Mouse (Mus musculus) cerebellum, adult 11 months (tissue): ENCODE measurements around the gene Susd5.
"Not testable (repeated sequence)": the region's sequence is repeated elsewhere in the genome, so short reads cannot be mapped to it uniquely, and the experiment has no call there.

Source experiments
- DNase-seq: peaks from one replicate; pipeline ENCODE4 v3.0.0; 2022

The Susd5 gene

GRCm38 (mm10) chr9:114086422-114086821, 29.5 kb downstream of the Susd5 start:
- DNase-seq = no peak

- DNase-seq = no peak
These were observed 30.3 kb downstream of the Susd5 start for GRCm38 (mm10) chr9:114087106-114087815.

GRCm38 (mm10) chr9:114088885-114089284, 31.9 kb downstream of the Susd5 start:
- not testable (repeated sequence) for DNase-seq

GRCm38 (mm10) chr9:114092188-114092587, 35.2 kb downstream of the Susd5 start:
- not testable (repeated sequence) for DNase-seq

- DNase-seq = no peak
These were observed 37.9 kb downstream of the Susd5 start for GRCm38 (mm10) chr9:114094854-114095253.

GRCm38 (mm10) chr9:114098716-114099302, 41.9 kb downstream of the Susd5 start:
- DNase-seq = no peak

- peak; percentile 16 for DNase-seq
These were observed 53.3 kb downstream of the Susd5 start for GRCm38 (mm10) chr9:114110268-114110667.

- DNase-seq = no peak
These were observed 54.2 kb downstream of the Susd5 start for GRCm38 (mm10) chr9:114111161-114111560.

- no peak for DNase-seq
These were observed 55.3 kb downstream of the Susd5 start for GRCm38 (mm10) chr9:114112226-114112625.

- no peak for DNase-seq
These were observed 57.1 kb downstream of the Susd5 start for GRCm38 (mm10) chr9:114113911-114114623.

GRCm38 (mm10) chr9:114116672-114117071, 59.7 kb downstream of the Susd5 start:
- peak; percentile 56 for DNase-seq

GRCm38 (mm10) chr9:114122862-114123261, 65.9 kb downstream of the Susd5 start:
- DNase-seq = not testable (repeated sequence)

GRCm38 (mm10) chr9:114129273-114129835, 72.4 kb downstream of the Susd5 start:
- DNase-seq = not testable (repeated sequence)
